Mouse (Mus musculus) erythroblast, embryonic 14.5 days (primary cell): Measurements from ENCODE around the gene Mylk3.

ENCODE experiments used
- GATA1 ChIP-seq: IDR thresholded peaks from 2 replicates; pipeline ENCODE4 v1.6.1; 2012; ENCODE audit warnings: low read length, inconsistent platforms, mixed read lengths
- TAL1 ChIP-seq: IDR thresholded peaks from 3 replicates; pipeline ENCODE4 v1.6.1; 2012; ENCODE audit warnings: low read length, inconsistent platforms, mixed read lengths

- no peak for TF ChIP-seq TAL1
- TF ChIP-seq GATA1 = no peak
These were observed 82.6 kb downstream of the Mylk3 start for GRCm38 (mm10) chr8:85303531-85303930.
